Comparison of ENCODE assay signal across 17 mouse cellular contexts in genomic region chr19:6421211-6421590, GRCm38 (mm10). TPM values are rescaled to one million over a fixed set of nuclear protein-coding genes. Genes with fewer than 3 reads are reported as not detected.
DNase-seq lines count a peak whose midpoint lies in the region; ATAC-seq and TF ChIP-seq lines count a peak whose summit lies in the region.
"Had no signal": no experiment of that assay in that cellular context is flagged by ENCODE, and none has a peak within 500 bp of the region (broad histone marks: within the 10 kb centered on the region; RNA-seq: fewer than 3 reads in every experiment).

No protein-coding gene starts in this region.

- peak overlapping the region; percentile 81 for H3K4me2 ChIP-seq in midbrain, embryonic 14.5 days (ENCODE audit: low read length)
- H3K4me2 ChIP-seq: limb, embryonic 15.5 days; lung, embryonic 15.5 days had no signal

- no peak for ATAC-seq in midbrain, embryonic 14.5 days (ENCODE audit: low FRiP score, low TSS enrichment)

- H3K27ac ChIP-seq in cortical plate, adult 2 months (ENCODE audit: insufficient read depth, low read length), result no peak overlapping the region
- no peak overlapping the region for H3K27ac ChIP-seq in midbrain, embryonic 14.5 days (replicated peaks; ENCODE audit: low read depth, low read length)
- H3K27ac ChIP-seq: limb, embryonic 15.5 days; lung, embryonic 15.5 days had no signal

- no peak overlapping the region for H3K9ac ChIP-seq in midbrain, embryonic 14.5 days (replicated peaks; ENCODE audit: low read length)
- H3K9ac ChIP-seq: limb, embryonic 15.5 days; lung, embryonic 15.5 days had no signal

- no peak for TF ChIP-seq POLR2A in cortical plate, adult 2 months (IDR thresholded peaks at IDR 0.05; ENCODE audit: extremely low read depth, insufficient read depth, low read length)

- no peaks in the 10 kb centered on the region for H3K9me3 ChIP-seq in midbrain, embryonic 14.5 days (ENCODE audit: control insufficient read depth, low read length)
- H3K9me3 ChIP-seq: limb, embryonic 15.5 days; lung, embryonic 15.5 days had no signal

- H3K36me3 ChIP-seq in midbrain, embryonic 14.5 days (ENCODE audit: control insufficient read depth, insufficient read depth, low read length), result no peaks in the 10 kb centered on the region
- H3K36me3 ChIP-seq: limb, embryonic 15.5 days; lung, embryonic 15.5 days had no signal

- DNase-seq in cerebellum, adult 11-12 months, result peak; percentile 55
- no peak for DNase-seq in cerebellum, adult 11 months
- DNase-seq in layer of hippocampus, adult 18-20 months (ENCODE audit: low spot score in 2 of 2), result peak; percentile 52 to 75
- no peak for DNase-seq in layer of hippocampus, postnatal 36 days
- DNase-seq in midbrain, embryonic 14.5 days, result no peak
- DNase-seq in heart, adult 11 months, result no peak
- no peak for DNase-seq in urinary bladder, postnatal 36 days (ENCODE audit: low spot score in 2 of 2)
- DNase-seq: embryo, embryonic 11 days; heart, postnatal 14 days; kidney, adult 18-20 months; thymus, adult 2 months had no signal

- WGBS in midbrain, embryonic 14.5 days, result 71% methylated on average over 9 of the region's 9 CpGs

- no peak for TF ChIP-seq CTCF in cortical plate, adult 2 months (IDR thresholded peaks at IDR 0.05; ENCODE audit: extremely low read depth, insufficient read depth, low read length)

- H3K4me1 ChIP-seq in cortical plate, adult 2 months (ENCODE audit: control insufficient read depth, insufficient read depth, low read length), result peaks cover 24% of the 10 kb centered on the region
- H3K4me1 ChIP-seq in midbrain, embryonic 14.5 days (ENCODE audit: control insufficient read depth, insufficient read depth, low read length), result peaks cover 81% of the 10 kb centered on the region

- H3K27me3 ChIP-seq in midbrain, embryonic 14.5 days (ENCODE audit: control insufficient read depth, insufficient read depth, low read length), result no peaks in the 10 kb centered on the region

- peak overlapping the region; percentile 87 for H3K4me3 ChIP-seq in cortical plate, adult 2 months (ENCODE audit: insufficient read depth, low read length)
- peak overlapping the region; percentile 68 for H3K4me3 ChIP-seq in midbrain, embryonic 14.5 days (replicated peaks; ENCODE audit: low read depth, low read length)
- H3K4me3 ChIP-seq: erythroblast, embryonic 14.5 days; limb, embryonic 15.5 days; lung, embryonic 15.5 days had no signal

RNA-seq across cellular contexts. Expression of gene Nrxn2, which starts 2.7 kb away (rescaled TPM):
- 100 to 1,000 TPM; 415 to 436 TPM for total RNA-seq in layer of hippocampus, adult 18-20 months (2021)
- total RNA-seq in layer of hippocampus, postnatal 36 days (2021), result 100 to 1,000 TPM; 399 to 414 TPM
- 279 and 288 TPM in 2 replicates for polyA plus RNA-seq in cortical plate, adult 2 months (2012; rRNA removed)
- polyA plus RNA-seq in midbrain, embryonic 14.5 days (2014; fragmentation: Nextera tagmentation; extraction: Ambion mirVana), result 54.1 and 105 TPM in 2 replicates
- total RNA-seq: granulocyte monocyte progenitor cell, adult 5-6 weeks; megakaryocyte-erythroid progenitor cell, adult 5-6 weeks had no signal

RNA-seq across cellular contexts. Expression of gene Rasgrp2, which starts 22.1 kb away (rescaled TPM):
- total RNA-seq in layer of hippocampus, adult 18-20 months (2021), result 10 to 100 TPM; 29.4 to 32.4 TPM
- total RNA-seq in layer of hippocampus, postnatal 36 days (2021), result 10 to 100 TPM; 23.8 to 34.5 TPM
- 52.5 and 78.6 TPM in 2 replicates for polyA plus RNA-seq in cortical plate, adult 2 months (2012; rRNA removed)
- polyA plus RNA-seq in midbrain, embryonic 14.5 days (2014; fragmentation: Nextera tagmentation; extraction: Ambion mirVana), result 32.9 and 58.5 TPM in 2 replicates

RNA-seq across cellular contexts. Expression of gene Pygm, which starts 37.0 kb away (rescaled TPM):
- 10 to 100 TPM; 26.4 to 27.2 TPM for total RNA-seq in layer of hippocampus, adult 18-20 months (2021)
- total RNA-seq in layer of hippocampus, postnatal 36 days (2021), result 10 to 100 TPM; 18.3 to 22.1 TPM
- polyA plus RNA-seq in cortical plate, adult 2 months (2012; rRNA removed), result 40.9 and 46.2 TPM in 2 replicates
- 2.0 and 2.9 TPM in 2 replicates for polyA plus RNA-seq in midbrain, embryonic 14.5 days (2014; fragmentation: Nextera tagmentation; extraction: Ambion mirVana)

RNA-seq across cellular contexts. Expression of gene Sf1, which starts 57.7 kb away (rescaled TPM):
- 100 to 1,000 TPM; 196 to 207 TPM for total RNA-seq in layer of hippocampus, adult 18-20 months (2021)
- 100 to 1,000 TPM; 188 to 222 TPM for total RNA-seq in layer of hippocampus, postnatal 36 days (2021)
- 145 and 149 TPM in 2 replicates for polyA plus RNA-seq in cortical plate, adult 2 months (2012; rRNA removed)
- 99.6 and 125 TPM in 2 replicates for polyA plus RNA-seq in midbrain, embryonic 14.5 days (2014; fragmentation: Nextera tagmentation; extraction: Ambion mirVana)

Comparison
In these comparisons a context has a peak if more than half of its experiments do, and no peak if none do; other contexts are left out.
1. DNase-seq: peak in cerebellum, adult 11-12 months (single experiment) and layer of hippocampus, adult 18-20 months (2 of 2); none in cerebellum, adult 11 months (single experiment), layer of hippocampus, postnatal 36 days (0 of 2), midbrain, embryonic 14.5 days (single experiment), heart, adult 11 months (single experiment) and urinary bladder, postnatal 36 days (0 of 2).